Mouse (Mus musculus) ovary, adult 18-20 months (tissue): Measurements from ENCODE around the gene Hnrnpm.
A peak's percentile ranks its signal among the peaks of the same experiment; 100 is the strongest.
"Not testable (repeated sequence)": the region's sequence is repeated elsewhere in the genome, so short reads cannot be mapped to it uniquely, and the experiment has no call there.

ENCODE experiments used
- DNase-seq: peaks from one replicate; pipeline ENCODE4 v3.0.0; 2022; ENCODE audit warnings: low spot score, mixed read lengths

Hnrnpm gene

GRCm38 (mm10) chr17:33686760-33687159, at the start of gene Hnrnpm:
Gene Hnrnpm, minus strand, starts transcription at chr17:33686860.
- no peak for DNase-seq

GRCm38 (mm10) chr17:33733526-33733925, 46.9 kb upstream of the Hnrnpm start:
- DNase-seq, result not testable (repeated sequence)

- DNase-seq, result peak; percentile 75
Measured at GRCm38 (mm10) chr17:33732556-33733083, 46.0 kb upstream of the Hnrnpm start.

- DNase-seq, result no peak
Measured at GRCm38 (mm10) chr17:33729215-33729614, 42.6 kb upstream of the Hnrnpm start.

- DNase-seq, result no peak
Measured at GRCm38 (mm10) chr17:33728396-33728795, 41.7 kb upstream of the Hnrnpm start.

GRCm38 (mm10) chr17:33719736-33720378, 33.2 kb upstream of the Hnrnpm start:
- DNase-seq, result no peak

GRCm38 (mm10) chr17:33718944-33719725, 32.5 kb upstream of the Hnrnpm start:
- DNase-seq, result no peak

GRCm38 (mm10) chr17:33718384-33718881, 31.8 kb upstream of the Hnrnpm start, which contains the start of gene March2:
Gene March2, minus strand, starts transcription at chr17:33718670.
- peak; percentile 95 for DNase-seq

GRCm38 (mm10) chr17:33717982-33718381, 31.3 kb upstream of the Hnrnpm start:
- no peak for DNase-seq

- no peak for DNase-seq
Measured at GRCm38 (mm10) chr17:33717246-33717645, 30.6 kb upstream of the Hnrnpm start.

GRCm38 (mm10) chr17:33714779-33715178, 28.1 kb upstream of the Hnrnpm start:
- no peak for DNase-seq

GRCm38 (mm10) chr17:33713271-33713670, 26.6 kb upstream of the Hnrnpm start:
- no peak for DNase-seq

GRCm38 (mm10) chr17:33709834-33710233, 23.2 kb upstream of the Hnrnpm start:
- no peak for DNase-seq

GRCm38 (mm10) chr17:33703091-33703490, 16.4 kb upstream of the Hnrnpm start:
- no peak for DNase-seq

GRCm38 (mm10) chr17:33702178-33702577, 15.5 kb upstream of the Hnrnpm start:
- DNase-seq, result no peak

- no peak for DNase-seq
Measured at GRCm38 (mm10) chr17:33695471-33695870, 8.8 kb upstream of the Hnrnpm start.

- peak; percentile 97 for DNase-seq
Measured at GRCm38 (mm10) chr17:33685249-33685653, 1.4 kb downstream of the Hnrnpm start.

GRCm38 (mm10) chr17:33684671-33685231, 1.9 kb downstream of the Hnrnpm start:
- DNase-seq, result peak; percentile 21

- DNase-seq, result no peak
Measured at GRCm38 (mm10) chr17:33681767-33682166, 4.9 kb downstream of the Hnrnpm start.

- no peak for DNase-seq
Measured at GRCm38 (mm10) chr17:33678771-33679170, 7.9 kb downstream of the Hnrnpm start.

GRCm38 (mm10) chr17:33676086-33676485, 10.6 kb downstream of the Hnrnpm start:
- DNase-seq, result no peak

GRCm38 (mm10) chr17:33675452-33675851, 11.2 kb downstream of the Hnrnpm start:
- DNase-seq, result no peak

- no peak for DNase-seq
Measured at GRCm38 (mm10) chr17:33673837-33674236, 12.8 kb downstream of the Hnrnpm start.
